Mouse (Mus musculus): ENCODE data around the gene Cir1. TPM values are rescaled to one million over a fixed set of nuclear protein-coding genes. Genes with fewer than 3 reads are reported as not detected.

The Cir1 gene
- polyA plus RNA-seq (2012; rRNA removed) = 11.4 and 12.6 TPM in 2 replicates

DNA sequence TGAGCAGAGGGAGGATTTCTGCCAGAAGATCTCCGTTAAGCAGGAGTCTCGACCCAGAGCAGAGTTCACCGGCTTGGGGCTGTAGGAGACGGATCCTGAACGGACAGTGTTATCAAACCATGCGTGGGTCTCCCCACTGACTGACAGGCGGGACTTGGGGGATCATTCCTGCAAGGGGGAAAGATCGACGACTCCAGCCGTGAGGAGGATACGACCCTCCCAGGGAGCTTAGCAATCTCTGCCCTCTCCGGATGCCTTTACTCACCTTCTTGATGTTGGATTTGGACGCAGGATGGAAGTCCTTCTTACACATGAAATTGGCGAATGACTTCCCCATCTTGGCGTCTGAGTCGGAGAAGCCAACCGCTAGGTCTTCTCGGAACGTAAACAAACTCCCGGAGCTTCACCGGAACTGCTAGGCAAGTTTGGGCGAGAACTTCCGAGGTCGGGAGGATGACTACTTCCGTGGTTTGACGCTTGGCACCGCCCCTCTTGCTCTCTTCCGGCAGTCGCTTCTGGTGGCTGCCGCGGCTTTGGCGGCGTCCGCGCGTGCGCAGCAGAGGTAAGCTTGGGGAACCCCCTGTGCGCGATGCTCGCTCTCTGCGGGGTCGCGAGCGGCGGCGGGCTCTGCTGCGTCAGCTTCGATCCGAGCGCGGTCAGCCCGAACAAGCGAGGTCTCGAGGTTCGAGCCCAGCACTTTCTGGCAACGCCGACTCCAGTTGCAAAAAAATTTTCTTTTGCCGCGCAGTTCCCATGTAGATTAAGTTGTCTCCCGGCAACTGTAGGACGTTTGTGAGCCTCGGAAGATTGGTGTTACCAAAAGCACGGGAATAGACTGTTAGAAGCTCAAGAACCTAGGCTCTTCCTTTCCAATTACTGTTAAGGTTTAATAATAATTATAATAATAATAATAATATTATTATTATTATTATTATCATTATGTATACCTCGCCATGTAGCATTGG is at the start of gene Cir1, which contains the start of gene Scrn3:
Gene Cir1 (minus strand): TSS at position 550 of the 965 bp plus-strand sequence.
Gene Scrn3 (plus strand): TSS at position 450 of the 965 bp plus-strand sequence.

DNA sequence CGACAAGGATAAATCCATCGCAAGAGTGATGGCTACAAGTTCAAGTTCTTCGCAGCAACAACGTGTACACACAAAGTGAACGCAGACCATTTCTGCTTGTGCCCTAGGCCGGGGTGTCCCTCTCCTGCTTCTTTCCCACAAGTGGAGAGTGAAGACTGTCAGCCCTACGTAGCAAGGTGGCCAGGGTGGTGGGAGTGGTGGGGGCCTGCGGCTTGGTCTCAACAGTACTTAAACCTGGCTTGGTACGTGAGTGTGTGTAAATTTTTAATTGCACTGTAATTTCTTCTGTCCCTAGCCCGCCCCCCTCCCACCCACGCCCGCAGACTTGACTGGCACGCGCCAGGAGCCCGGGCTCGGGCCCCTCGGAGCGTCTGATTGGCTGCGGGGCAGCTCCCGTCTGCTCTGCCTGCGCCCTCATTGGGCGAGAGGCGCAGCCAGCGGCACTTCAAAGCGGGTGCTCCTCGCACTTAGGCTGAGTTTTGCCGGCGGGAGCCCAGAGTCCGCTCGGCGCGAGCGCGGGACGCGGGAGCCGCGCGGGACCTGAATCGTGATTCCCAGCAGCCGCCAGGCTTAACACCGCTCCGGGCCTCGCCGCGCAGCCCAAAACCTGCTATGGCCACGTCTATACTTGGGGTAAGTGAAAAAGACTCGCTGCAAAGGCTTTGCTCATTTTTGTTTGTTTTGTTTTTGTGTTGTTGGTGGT is 40.9 kb downstream of the Cir1 start, which contains the start of gene Sp9:
Gene Sp9 (plus strand): TSS at position 467 of the 703 bp plus-strand sequence.

Other genes starting within 250 kb of the Cir1 start
- gene Ola1, start 93.8 kb downstream of the Cir1 start, polyA plus RNA-seq (2012; rRNA removed) = 18.5 and 19.6 TPM in 2 replicates
- 0.07 TPM in 1 of 2 replicates, not detected in the other for gene Sp9, start 40.8 kb downstream of the Cir1 start, polyA plus RNA-seq (2012; rRNA removed)
- gene Scrn3, start 100 bp downstream of the Cir1 start, polyA plus RNA-seq (2012; rRNA removed) = 16.6 and 17.3 TPM in 2 replicates
- gene Gpr155, start 73.9 kb upstream of the Cir1 start, polyA plus RNA-seq (2012; rRNA removed) = 1.6 and 1.9 TPM in 2 replicates
- gene Wipf1, start 217.0 kb upstream of the Cir1 start, polyA plus RNA-seq (2012; rRNA removed) = 3.5 and 4.5 TPM in 2 replicates

All from liver, embryonic 18 days (tissue).